Mouse (Mus musculus): Measurements from ENCODE around the gene Rin3. TPM values are rescaled to one million over a fixed set of nuclear protein-coding genes. Genes with fewer than 3 reads are reported as not detected.
A peak's percentile ranks its signal among the peaks of the same experiment; 100 is the strongest.

Rin3 gene
- polyA plus RNA-seq, 1 experiment: 1.4 TPM

- TF ChIP-seq POLR2A (IDR thresholded peaks at IDR 0.05; ENCODE audit: extremely low read depth, insufficient read depth, low read length) (no peak), CTCF (IDR thresholded peaks at IDR 0.05; ENCODE audit: extremely low read depth, insufficient read depth, low read length) (no peak)
- Histone ChIP-seq H3K27ac (ENCODE audit: insufficient read depth, low read length) (no peak overlapping the region), H3K4me3 (ENCODE audit: insufficient read depth, low read length) (no peak overlapping the region), H3K4me1 (ENCODE audit: control insufficient read depth, insufficient read depth, low read length) (no peaks in the 10 kb centered on the region)
Measured at GRCm38 (mm10) chr12:102295662-102296061, 12.8 kb downstream of the Rin3 start.

DNA sequence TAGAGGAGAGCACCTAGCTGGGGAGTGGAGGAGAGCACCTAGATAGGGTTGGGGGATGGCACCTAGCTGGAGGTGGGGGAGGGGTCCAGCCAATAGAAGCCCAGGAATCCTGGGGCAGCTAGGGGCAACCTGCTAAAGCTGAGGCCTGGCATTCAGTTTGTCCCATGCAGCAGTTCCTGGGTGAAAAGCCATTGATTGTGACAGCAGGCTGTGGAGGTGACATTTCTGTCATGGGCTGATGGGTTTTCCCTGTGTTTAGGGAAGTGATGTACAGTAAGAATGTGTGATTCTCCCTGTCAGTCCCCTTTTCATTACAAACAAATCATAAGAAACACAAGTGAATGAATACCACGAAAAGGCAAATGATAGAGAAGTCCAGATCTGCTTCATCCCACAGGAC is 13.5 kb downstream of the Rin3 start:
- TF ChIP-seq CTCF (IDR thresholded peaks at IDR 0.05; ENCODE audit: extremely low read depth, insufficient read depth, low read length): no peak
- TF ChIP-seq POLR2A (IDR thresholded peaks at IDR 0.05; ENCODE audit: extremely low read depth, insufficient read depth, low read length): no peak

DNA sequence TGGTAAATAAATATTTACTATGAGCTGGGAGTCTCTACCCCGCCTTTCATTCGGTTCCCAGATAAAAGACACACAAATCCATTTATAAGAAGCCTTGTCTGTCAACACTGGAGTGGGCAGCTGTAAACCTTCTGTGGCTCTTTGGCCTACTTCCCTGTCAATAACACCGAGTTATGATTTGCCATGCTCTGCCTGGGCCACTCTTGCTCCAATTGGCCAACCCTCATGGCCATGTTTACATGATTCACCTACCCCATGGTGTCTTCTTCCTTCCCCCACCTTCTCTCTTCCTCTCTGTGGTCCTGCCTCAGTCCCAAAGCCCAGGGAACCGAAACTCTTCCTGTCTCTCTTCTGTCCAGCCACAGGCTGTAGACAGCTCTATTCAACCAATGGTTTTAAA is 14.1 kb downstream of the Rin3 start:
- TF ChIP-seq POLR2A (IDR thresholded peaks at IDR 0.05; ENCODE audit: extremely low read depth, insufficient read depth, low read length) (no peak), CTCF (IDR thresholded peaks at IDR 0.05; ENCODE audit: extremely low read depth, insufficient read depth, low read length) (no peak)
- H3K4me1 ChIP-seq (ENCODE audit: control insufficient read depth, insufficient read depth, low read length): no peaks in the 10 kb centered on the region

More for the DNA sequence above, 13.5 kb downstream of the Rin3 start:
- no peak overlapping the region for H3K27ac ChIP-seq (ENCODE audit: insufficient read depth, low read length)
- H3K4me1 ChIP-seq (ENCODE audit: control insufficient read depth, insufficient read depth, low read length): no peaks in the 10 kb centered on the region
- H3K4me3 ChIP-seq (ENCODE audit: insufficient read depth, low read length): no peak overlapping the region

DNA sequence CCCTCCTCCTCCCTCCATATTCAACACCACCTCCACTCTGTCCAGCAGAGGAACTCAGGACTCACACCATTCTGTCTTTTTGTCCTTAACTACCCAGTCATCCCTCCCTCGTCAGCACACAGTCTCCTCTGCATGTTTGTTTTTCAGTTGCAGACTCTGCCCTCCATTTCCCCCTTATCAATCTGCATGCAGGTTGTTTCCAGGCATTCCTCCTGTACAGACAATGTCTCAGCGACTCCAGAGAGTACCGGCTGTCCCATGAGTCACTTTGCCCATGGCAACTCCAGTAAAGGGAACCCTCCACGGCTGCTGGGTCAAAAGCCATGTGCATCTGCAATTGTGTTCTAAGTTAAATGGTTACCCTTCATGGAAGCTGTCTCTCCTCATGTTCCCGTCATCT is 16.4 kb downstream of the Rin3 start:
- Histone ChIP-seq H3K4me3 (ENCODE audit: insufficient read depth, low read length) (no peak overlapping the region), H3K27ac (ENCODE audit: insufficient read depth, low read length) (no peak overlapping the region), H3K4me1 (ENCODE audit: control insufficient read depth, insufficient read depth, low read length) (peaks cover 4% of the 10 kb centered on the region)
- TF ChIP-seq POLR2A (IDR thresholded peaks at IDR 0.05; ENCODE audit: extremely low read depth, insufficient read depth, low read length): no peak
- no peak for TF ChIP-seq CTCF (IDR thresholded peaks at IDR 0.05; ENCODE audit: extremely low read depth, insufficient read depth, low read length)

More for the DNA sequence above, 14.1 kb downstream of the Rin3 start:
- Histone ChIP-seq H3K4me3 (ENCODE audit: insufficient read depth, low read length) (no peak overlapping the region), H3K27ac (ENCODE audit: insufficient read depth, low read length) (no peak overlapping the region)

GRCm38 (mm10) chr12:102301585-102301984 is 18.7 kb downstream of the Rin3 start:
- Histone ChIP-seq H3K4me3 (ENCODE audit: insufficient read depth, low read length) (no peak overlapping the region), H3K27ac (ENCODE audit: insufficient read depth, low read length) (no peak overlapping the region; the same call in 1 of the 2 replicates), H3K4me1 (ENCODE audit: control insufficient read depth, insufficient read depth, low read length) (peaks cover 4% of the 10 kb centered on the region)
- TF ChIP-seq POLR2A (IDR thresholded peaks at IDR 0.05; ENCODE audit: extremely low read depth, insufficient read depth, low read length) (no peak), CTCF (IDR thresholded peaks at IDR 0.05; ENCODE audit: extremely low read depth, insufficient read depth, low read length) (no peak)

DNA sequence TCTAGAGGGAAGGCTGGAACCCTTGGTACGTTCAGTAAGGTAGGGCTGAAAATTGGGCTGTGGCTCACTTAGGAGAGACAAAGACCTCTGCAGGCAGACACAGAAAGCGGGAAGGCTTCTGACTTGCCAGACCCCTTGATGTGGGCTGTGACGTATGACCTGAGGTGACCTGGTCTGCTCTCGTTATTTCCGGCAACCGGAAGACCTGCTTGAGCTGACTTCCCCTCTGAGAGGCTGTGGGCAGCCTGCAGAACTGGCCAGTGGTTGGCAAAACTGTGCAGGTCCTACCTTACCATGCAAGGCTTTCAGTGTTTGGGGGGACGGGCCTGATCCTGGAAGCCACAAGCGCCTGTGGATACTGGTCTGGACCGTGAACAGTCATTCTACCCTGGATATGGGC is 19.5 kb downstream of the Rin3 start:
- H3K27ac ChIP-seq (ENCODE audit: insufficient read depth, low read length): no peak overlapping the region; the same call in 1 of the 2 replicates
- H3K4me1 ChIP-seq (ENCODE audit: control insufficient read depth, insufficient read depth, low read length): peaks cover 8% of the 10 kb centered on the region
- no peak overlapping the region for H3K4me3 ChIP-seq (ENCODE audit: insufficient read depth, low read length)
- TF ChIP-seq POLR2A (IDR thresholded peaks at IDR 0.05; ENCODE audit: extremely low read depth, insufficient read depth, low read length) (no peak), CTCF (IDR thresholded peaks at IDR 0.05; ENCODE audit: extremely low read depth, insufficient read depth, low read length) (no peak)

GRCm38 (mm10) chr12:102302831-102303351 is 20.0 kb downstream of the Rin3 start:
- Histone ChIP-seq H3K4me1 (ENCODE audit: control insufficient read depth, insufficient read depth, low read length) (peaks cover 11% of the 10 kb centered on the region), H3K4me3 (ENCODE audit: insufficient read depth, low read length) (no peak overlapping the region), H3K27ac (ENCODE audit: insufficient read depth, low read length) (peak overlapping the region; percentile 74; the same call in 1 of the 2 replicates)
- TF ChIP-seq POLR2A (IDR thresholded peaks at IDR 0.05; ENCODE audit: extremely low read depth, insufficient read depth, low read length): no peak
- TF ChIP-seq CTCF (IDR thresholded peaks at IDR 0.05; ENCODE audit: extremely low read depth, insufficient read depth, low read length): no peak

GRCm38 (mm10) chr12:102303867-102304266 is 21.0 kb downstream of the Rin3 start:
- Histone ChIP-seq H3K27ac (ENCODE audit: insufficient read depth, low read length) (no peak overlapping the region), H3K4me3 (ENCODE audit: insufficient read depth, low read length) (no peak overlapping the region), H3K4me1 (ENCODE audit: control insufficient read depth, insufficient read depth, low read length) (peaks cover 13% of the 10 kb centered on the region)
- TF ChIP-seq POLR2A (IDR thresholded peaks at IDR 0.05; ENCODE audit: extremely low read depth, insufficient read depth, low read length): no peak
- TF ChIP-seq CTCF (IDR thresholded peaks at IDR 0.05; ENCODE audit: extremely low read depth, insufficient read depth, low read length): no peak

- Histone ChIP-seq H3K27ac (ENCODE audit: insufficient read depth, low read length) (no peak overlapping the region), H3K4me1 (ENCODE audit: control insufficient read depth, insufficient read depth, low read length) (peaks cover 15% of the 10 kb centered on the region)
- TF ChIP-seq CTCF (IDR thresholded peaks at IDR 0.05; ENCODE audit: extremely low read depth, insufficient read depth, low read length) (no peak), POLR2A (IDR thresholded peaks at IDR 0.05; ENCODE audit: extremely low read depth, insufficient read depth, low read length) (no peak)
Measured at GRCm38 (mm10) chr12:102305069-102305836, 22.4 kb downstream of the Rin3 start.

DNA sequence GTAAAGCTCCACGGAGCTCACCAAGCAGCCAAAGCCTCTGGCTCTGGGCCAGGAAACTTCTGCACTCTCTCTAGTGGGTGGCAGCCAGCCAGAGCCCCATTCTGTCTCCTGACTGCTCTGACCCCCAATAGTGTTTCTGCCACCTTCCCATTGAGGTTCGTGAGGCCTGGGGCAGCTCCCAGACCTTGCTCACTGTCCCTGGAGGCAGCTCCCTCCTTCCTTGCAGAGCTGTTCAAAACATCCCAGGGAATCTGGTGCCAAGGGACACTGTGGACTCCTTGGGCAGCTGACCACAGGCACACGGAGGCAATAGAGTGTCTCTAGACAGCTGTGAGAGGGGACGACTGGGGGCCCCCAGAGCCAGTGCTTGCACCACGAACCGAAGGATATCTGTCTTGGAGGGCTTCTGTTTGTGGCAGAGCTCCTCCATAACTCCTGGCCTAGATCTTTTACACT is 25.2 kb downstream of the Rin3 start:
- TF ChIP-seq CTCF (IDR thresholded peaks at IDR 0.05; ENCODE audit: extremely low read depth, insufficient read depth, low read length): no peak
- no peak for TF ChIP-seq POLR2A (IDR thresholded peaks at IDR 0.05; ENCODE audit: extremely low read depth, insufficient read depth, low read length)
- Histone ChIP-seq H3K27ac (ENCODE audit: insufficient read depth, low read length) (no peak overlapping the region), H3K4me3 (ENCODE audit: insufficient read depth, low read length) (no peak overlapping the region)

More at GRCm38 (mm10) chr12:102305069-102305836, 22.4 kb downstream of the Rin3 start:
- H3K4me3 ChIP-seq (ENCODE audit: insufficient read depth, low read length): no peak overlapping the region

More for the DNA sequence above, 25.2 kb downstream of the Rin3 start:
- peaks cover 12% of the 10 kb centered on the region for H3K4me1 ChIP-seq (ENCODE audit: control insufficient read depth, insufficient read depth, low read length)

All from cortical plate, adult 2 months (tissue).